ENCODE assay signal across 35 mouse cellular contexts in genomic region chr12:34425468-34425867, GRCm38 (mm10).
"Had no signal": no experiment of that assay in that cellular context is flagged by ENCODE, and none has a peak within 500 bp of the region (broad histone marks: within the 10 kb centered on the region; RNA-seq: fewer than 3 reads in every experiment).

No protein-coding gene starts in this region.

- H3K27ac ChIP-seq: heart, embryonic 10.5 days; heart, embryonic 13.5 days; heart, embryonic 15.5 days; hindbrain, embryonic 10.5 days; hindbrain, embryonic 12.5 days; hindbrain, embryonic 13.5 days; hindbrain, embryonic 14.5 days; hindbrain, embryonic 15.5 days; hindbrain, postnatal 0 days; intestine, embryonic 15.5 days; kidney, embryonic 15.5 days; kidney, postnatal 0 days; layer of hippocampus, adult 2 months had no signal

- H3K4me3 ChIP-seq: heart, embryonic 10.5 days; heart, embryonic 12.5 days; heart, embryonic 13.5 days; heart, embryonic 15.5 days; hindbrain, embryonic 10.5 days; hindbrain, embryonic 12.5 days; hindbrain, embryonic 13.5 days; hindbrain, embryonic 15.5 days; intestine, embryonic 15.5 days; kidney, embryonic 15.5 days; layer of hippocampus, adult 2 months had no signal

- H3K27me3 ChIP-seq: heart, embryonic 12.5 days; heart, embryonic 13.5 days; heart, embryonic 15.5 days; hindbrain, embryonic 12.5 days; hindbrain, embryonic 13.5 days; hindbrain, embryonic 15.5 days; intestine, embryonic 15.5 days; kidney, embryonic 15.5 days had no signal

- H3K4me1 ChIP-seq: heart, embryonic 10.5 days; heart, embryonic 12.5 days; heart, embryonic 13.5 days; heart, embryonic 15.5 days; hindbrain, embryonic 10.5 days; hindbrain, embryonic 12.5 days; hindbrain, embryonic 13.5 days; hindbrain, embryonic 15.5 days; intestine, embryonic 15.5 days; kidney, embryonic 15.5 days had no signal

- H3K36me3 ChIP-seq: hindbrain, embryonic 10.5 days; hindbrain, embryonic 12.5 days; hindbrain, embryonic 13.5 days; hindbrain, embryonic 15.5 days; intestine, embryonic 15.5 days; kidney, embryonic 15.5 days had no signal

- DNase-seq: heart, postnatal 10 days; heart, postnatal 14 days; heart, postnatal 36 days; heart, postnatal 4 days; kidney, adult 11 months; kidney, adult 18-20 months; kidney, adult 2 months; kidney, adult 8-10 months; kidney, adult 9 months; kidney, postnatal 10 days; kidney, postnatal 14 days; kidney, postnatal 25 days; kidney, postnatal 36 days; kidney, postnatal 4 days; layer of hippocampus, adult 9-11 months; layer of hippocampus, postnatal 36 days had no signal

- H3K9me3 ChIP-seq: heart, embryonic 10.5 days; heart, embryonic 12.5 days; heart, embryonic 13.5 days; heart, embryonic 15.5 days; hindbrain, embryonic 10.5 days; hindbrain, embryonic 12.5 days; hindbrain, embryonic 13.5 days; hindbrain, embryonic 15.5 days; intestine, embryonic 15.5 days; kidney, embryonic 15.5 days had no signal

- ATAC-seq: hindbrain, embryonic 16.5 days; hindbrain, postnatal 0 days; inflammation-experienced regulatory T-cells, adult 6 months; intestine, embryonic 15.5 days; intestine, embryonic 16.5 days; intestine, postnatal 0 days had no signal

- H3K4me2 ChIP-seq: heart, embryonic 11.5 days; heart, embryonic 12.5 days; heart, embryonic 13.5 days; heart, embryonic 15.5 days; hindbrain, embryonic 12.5 days; hindbrain, embryonic 13.5 days; hindbrain, embryonic 14.5 days; hindbrain, embryonic 15.5 days; intestine, embryonic 15.5 days; kidney, embryonic 15.5 days had no signal

- H3K9ac ChIP-seq: heart, embryonic 12.5 days; heart, embryonic 13.5 days; heart, embryonic 15.5 days; hindbrain, embryonic 12.5 days; hindbrain, embryonic 13.5 days; hindbrain, embryonic 14.5 days; hindbrain, embryonic 15.5 days; intestine, embryonic 15.5 days; kidney, embryonic 15.5 days had no signal
